In the genomic region with DNA sequence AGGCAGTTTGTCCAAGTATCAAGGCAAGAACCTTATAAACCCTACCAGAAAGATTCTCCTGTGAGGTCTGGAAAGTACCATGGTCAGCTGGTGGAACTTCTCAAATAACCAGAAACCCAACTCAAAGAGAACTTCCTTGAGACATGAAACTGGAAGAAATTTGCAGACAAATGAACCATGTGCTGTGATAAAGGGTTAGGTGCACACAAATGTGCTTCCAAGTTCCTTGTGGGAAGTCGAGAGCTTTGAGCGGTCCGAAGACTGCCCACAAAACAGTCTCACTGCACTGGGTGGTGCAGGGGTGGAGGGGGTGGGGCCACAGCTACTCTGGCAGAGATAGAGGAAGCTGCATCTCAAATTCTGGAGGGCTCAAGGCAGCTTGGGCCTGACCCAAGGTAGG, we compare ENCODE assay signal across 12 mouse cellular contexts.
A peak's percentile ranks its signal among the peaks of the same experiment; 100 is the strongest.
DNase-seq lines count a peak whose midpoint lies in the region; ATAC-seq and TF ChIP-seq lines count a peak whose summit lies in the region.
"Had no signal": no experiment of that assay in that cellular context is flagged by ENCODE, and none has a peak within 500 bp of the region (broad histone marks: within the 10 kb centered on the region; RNA-seq: fewer than 3 reads in every experiment).

No protein-coding gene starts in this region.

- no peak for DNase-seq in layer of hippocampus, adult 2 months (ENCODE audit: low spot score in 2 of 2)
- no peak for DNase-seq in layer of hippocampus, postnatal 25 days (ENCODE audit: extremely low spot score in 1 of 2, low spot score in 1 of 2)
- DNase-seq in embryonic facial prominence, embryonic 10.5 days (ENCODE audit: low spot score) = no peak
- DNase-seq in liver, postnatal 0 days = peak; percentile 62
- peak; percentile 77 for DNase-seq in splenic B cell, adult 2 months (ENCODE audit: low read depth, low spot score)
- no peak for DNase-seq in thymus, postnatal 14 days
- no peak for DNase-seq in cerebellum, adult 8-10 months
- no peak for DNase-seq in gastrocnemius, adult 18-20 months (ENCODE audit: low spot score)
- DNase-seq: gastrocnemius, postnatal 14 days had no signal

- H3K4me1 ChIP-seq in embryonic facial prominence, embryonic 10.5 days = peaks cover 37% of the 10 kb centered on the region
- peaks cover 27% of the 10 kb centered on the region for H3K4me1 ChIP-seq in liver, postnatal 0 days (ENCODE audit: insufficient read depth)

- ATAC-seq in liver, postnatal 0 days = peak; percentile 22; the same call in 1 of the 2 replicates
- ATAC-seq: intestine, embryonic 16.5 days had no signal

- H3K27me3 ChIP-seq in embryonic facial prominence, embryonic 10.5 days (replicated peaks; ENCODE audit: low read depth, poor library complexity, severe bottlenecking) = peaks cover 29% of the 10 kb centered on the region
- H3K27me3 ChIP-seq in liver, postnatal 0 days (ENCODE audit: insufficient read depth, low read length) = no peaks in the 10 kb centered on the region
- H3K27me3 ChIP-seq in splenic B cell, adult 2 months (ENCODE audit: control insufficient read depth, insufficient read depth, low read length, poor library complexity, severe bottlenecking) = no peaks in the 10 kb centered on the region

- TF ChIP-seq EP300 in liver, postnatal 0 days (IDR thresholded peaks at IDR 0.05; ENCODE audit: low read depth) = 0 out of 2 replicates have a peak, but pooled peaks have one; percentile 9

- H3K4me3 ChIP-seq in layer of hippocampus, adult 2 months = no peak overlapping the region
- no peak overlapping the region for H3K4me3 ChIP-seq in embryonic facial prominence, embryonic 10.5 days
- peak overlapping the region; percentile 17; the same call in 1 of the 2 replicates for H3K4me3 ChIP-seq in liver, postnatal 0 days (ENCODE audit: low read depth, low read length)
- H3K4me3 ChIP-seq: midbrain, embryonic 10.5 days; neural tube, embryonic 13.5 days had no signal

- H3K9me3 ChIP-seq in embryonic facial prominence, embryonic 10.5 days = no peaks in the 10 kb centered on the region
- no peaks in the 10 kb centered on the region for H3K9me3 ChIP-seq in liver, postnatal 0 days (ENCODE audit: low read length)
- H3K9me3 ChIP-seq: midbrain, embryonic 10.5 days; neural tube, embryonic 13.5 days had no signal

- H3K4me2 ChIP-seq in liver, postnatal 0 days (ENCODE audit: low read depth, low read length) = peak overlapping the region; percentile 59
- H3K4me2 ChIP-seq: neural tube, embryonic 13.5 days had no signal

- H3K9ac ChIP-seq in liver, postnatal 0 days (replicated peaks) = peak overlapping the region; percentile 58
- H3K9ac ChIP-seq: neural tube, embryonic 13.5 days had no signal

- no peaks in the 10 kb centered on the region for H3K36me3 ChIP-seq in embryonic facial prominence, embryonic 10.5 days (replicated peaks)
- H3K36me3 ChIP-seq in liver, postnatal 0 days (replicated peaks; ENCODE audit: insufficient read depth, low read length) = peaks cover 6% of the 10 kb centered on the region; the same call in 1 of the 2 replicates
- H3K36me3 ChIP-seq in splenic B cell, adult 2 months (ENCODE audit: control insufficient read depth, insufficient read depth, low read length, poor library complexity, severe bottlenecking) = no peaks in the 10 kb centered on the region
- H3K36me3 ChIP-seq: midbrain, embryonic 10.5 days; neural tube, embryonic 13.5 days had no signal

- 0 out of 2 replicates have a peak overlapping the region, but pooled peaks have one; percentile 33 for H3K27ac ChIP-seq in layer of hippocampus, adult 2 months
- 0 out of 2 replicates have a peak overlapping the region, but pooled peaks have one; percentile 15 for H3K27ac ChIP-seq in embryonic facial prominence, embryonic 10.5 days (replicated peaks)
- H3K27ac ChIP-seq in liver, postnatal 0 days (ENCODE audit: low read depth) = peak overlapping the region; percentile 84
- H3K27ac ChIP-seq: midbrain, embryonic 10.5 days; neural tube, embryonic 13.5 days had no signal

- WGBS in embryonic facial prominence, embryonic 10.5 days = 78% methylated on average over 3 of the region's 3 CpGs
- 8% methylated on average over 3 of the region's 3 CpGs for WGBS in liver, postnatal 0 days (ENCODE audit: insufficient replicate concordance)

- TF ChIP-seq CTCF in layer of hippocampus, adult 2 months (conservative IDR thresholded peaks at IDR 0.05) = no peak
- TF ChIP-seq CTCF in liver, postnatal 0 days (IDR thresholded peaks at IDR 0.05; ENCODE audit: low read depth) = no peak

Comparison
In these comparisons a context has a peak if more than half of its experiments do, and no peak if none do; other contexts are left out.
1. DNase-seq: peak in liver, postnatal 0 days (single experiment) and splenic B cell, adult 2 months (single experiment); none in layer of hippocampus, adult 2 months (0 of 2), layer of hippocampus, postnatal 25 days (0 of 2), embryonic facial prominence, embryonic 10.5 days (single experiment), thymus, postnatal 14 days (single experiment), cerebellum, adult 8-10 months (single experiment) and gastrocnemius, adult 18-20 months (single experiment).
2. H3K27ac ChIP-seq: peak in every context shown above with its lines; median percentile 84 in liver, postnatal 0 days; 33 in layer of hippocampus, adult 2 months; 15 in embryonic facial prominence, embryonic 10.5 days.